Mouse (Mus musculus): ENCODE measurements around the gene Traf5. TPM values are rescaled to one million over a fixed set of nuclear protein-coding genes. Genes with fewer than 3 reads are reported as not detected.
A peak's percentile ranks its signal among the peaks of the same experiment; 100 is the strongest.

The Traf5 gene
- polyA plus RNA-seq, 1 experiment, result 9.7 TPM

- Histone ChIP-seq H3K27me3 (ENCODE audit: control insufficient read depth, insufficient read depth, low read length) (no peaks in the 10 kb centered on the region), H3K4me1 (ENCODE audit: control insufficient read depth, insufficient read depth, insufficient read length, low read length) (no peaks in the 10 kb centered on the region), H3K36me3 (ENCODE audit: control insufficient read depth, insufficient read depth, low read length) (peaks cover 14% of the 10 kb centered on the region), H3K4me3 (ENCODE audit: low read depth, low read length) (no peak overlapping the region), H3K27ac (ENCODE audit: insufficient read depth, low read depth, low read length) (no peak overlapping the region)
- 87% methylated on average over 8 of the region's 8 CpGs for WGBS
- no peak for TF ChIP-seq CTCF (IDR thresholded peaks at IDR 0.05; ENCODE audit: extremely low read depth, insufficient read length, insufficient replicate concordance, low read depth, low read length)
- TF ChIP-seq POLR2A (IDR thresholded peaks at IDR 0.05; ENCODE audit: low read depth, low read length), result no peak
These were observed 95.7 kb downstream of the Traf5 start for GRCm38 (mm10) chr1:191996621-191997185.

DNA sequence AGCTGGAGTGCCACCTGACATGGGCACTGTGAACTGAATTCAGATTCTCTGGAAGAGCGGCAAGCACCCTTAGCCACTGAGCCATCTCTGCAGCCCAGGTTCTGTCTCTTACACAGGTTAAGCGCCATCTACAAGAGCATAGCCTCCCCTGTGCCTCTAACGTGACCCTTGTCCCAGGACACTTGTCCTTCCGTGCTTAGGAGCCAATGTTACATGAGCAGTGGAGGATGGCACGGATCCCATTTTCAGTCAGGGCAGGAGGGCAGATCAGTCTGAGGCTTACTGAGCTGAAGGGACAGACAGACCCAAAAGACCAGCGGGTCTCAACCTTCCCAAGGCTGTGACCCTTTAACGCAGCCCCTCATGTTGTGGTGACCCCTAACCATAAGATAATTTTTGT is 96.4 kb downstream of the Traf5 start:
- Histone ChIP-seq H3K4me1 (ENCODE audit: control insufficient read depth, insufficient read depth, insufficient read length, low read length) (no peaks in the 10 kb centered on the region), H3K4me3 (ENCODE audit: low read depth, low read length) (no peak overlapping the region), H3K27me3 (ENCODE audit: control insufficient read depth, insufficient read depth, low read length) (no peaks in the 10 kb centered on the region), H3K36me3 (ENCODE audit: control insufficient read depth, insufficient read depth, low read length) (peaks cover 10% of the 10 kb centered on the region), H3K27ac (ENCODE audit: insufficient read depth, low read depth, low read length) (no peak overlapping the region)
- 91% methylated on average over 7 of the region's 7 CpGs for WGBS
- TF ChIP-seq POLR2A (IDR thresholded peaks at IDR 0.05; ENCODE audit: low read depth, low read length) (no peak), CTCF (IDR thresholded peaks at IDR 0.05; ENCODE audit: extremely low read depth, insufficient read length, insufficient replicate concordance, low read depth, low read length) (no peak)

GRCm38 (mm10) chr1:191995488-191995887 is 96.9 kb downstream of the Traf5 start:
- Histone ChIP-seq H3K36me3 (ENCODE audit: control insufficient read depth, insufficient read depth, low read length) (peaks cover 8% of the 10 kb centered on the region), H3K27ac (ENCODE audit: insufficient read depth, low read depth, low read length) (no peak overlapping the region), H3K4me1 (ENCODE audit: control insufficient read depth, insufficient read depth, insufficient read length, low read length) (no peaks in the 10 kb centered on the region), H3K27me3 (ENCODE audit: control insufficient read depth, insufficient read depth, low read length) (no peaks in the 10 kb centered on the region), H3K4me3 (ENCODE audit: low read depth, low read length) (no peak overlapping the region)
- TF ChIP-seq POLR2A (IDR thresholded peaks at IDR 0.05; ENCODE audit: low read depth, low read length), result no peak
- TF ChIP-seq CTCF (IDR thresholded peaks at IDR 0.05; ENCODE audit: extremely low read depth, insufficient read length, insufficient replicate concordance, low read depth, low read length), result peak; percentile 66; the same call in 1 of the 2 replicates
- WGBS, result 72% methylated on average over 4 of the region's 4 CpGs

- WGBS, result 76% methylated on average over 5 of the region's 5 CpGs
- H3K36me3 ChIP-seq (ENCODE audit: control insufficient read depth, insufficient read depth, low read length), result peaks cover 4% of the 10 kb centered on the region; the same call in 1 of the 2 replicates
These were observed 97.9 kb downstream of the Traf5 start for GRCm38 (mm10) chr1:191994476-191994875.

DNA sequence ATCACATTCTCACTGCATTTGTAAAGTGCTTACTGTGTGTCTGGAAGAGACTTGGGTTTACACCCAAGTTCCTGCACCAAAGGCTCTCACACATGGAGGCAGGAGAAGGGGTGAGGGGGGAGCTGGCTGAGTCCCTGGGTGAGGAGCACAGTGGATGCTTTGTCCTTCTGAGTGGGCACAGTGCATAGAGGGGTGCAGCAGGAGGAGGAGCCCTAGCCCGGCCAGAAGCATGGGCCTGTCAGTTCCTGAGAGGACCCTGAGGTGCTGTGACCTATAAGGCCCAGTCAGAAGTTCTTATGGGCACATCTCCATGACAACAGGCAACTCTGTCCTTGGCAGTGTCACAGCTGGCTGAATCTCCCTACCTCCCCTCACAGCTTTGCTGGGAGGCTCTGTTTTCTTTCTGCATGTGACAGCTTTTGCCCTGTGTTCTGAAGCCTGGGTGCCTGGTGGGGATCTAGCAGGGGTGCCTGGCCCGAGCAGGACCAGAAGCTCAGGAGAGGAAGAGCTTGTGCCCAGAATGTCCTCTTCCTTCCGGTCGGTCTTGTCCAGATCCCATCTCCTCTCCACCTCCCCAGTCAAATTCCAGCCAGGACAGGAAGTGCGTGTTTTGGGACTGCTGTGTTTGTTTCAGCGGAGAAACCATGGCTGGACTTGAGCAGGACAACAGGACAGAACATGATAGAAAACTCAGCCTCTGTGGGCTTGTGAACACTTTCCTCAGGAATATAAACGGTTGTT is 100.1 kb downstream of the Traf5 start:
- Histone ChIP-seq H3K4me3 (ENCODE audit: low read depth, low read length) (no peak overlapping the region), H3K36me3 (ENCODE audit: control insufficient read depth, insufficient read depth, low read length) (no peaks in the 10 kb centered on the region), H3K27ac (ENCODE audit: insufficient read depth, low read depth, low read length) (peak overlapping the region; percentile 28; the same call in 1 of the 2 replicates), H3K27me3 (ENCODE audit: control insufficient read depth, insufficient read depth, low read length) (no peaks in the 10 kb centered on the region), H3K4me1 (ENCODE audit: control insufficient read depth, insufficient read depth, insufficient read length, low read length) (peaks cover 6% of the 10 kb centered on the region; the same call in 1 of the 2 replicates)
- TF ChIP-seq POLR2A (IDR thresholded peaks at IDR 0.05; ENCODE audit: low read depth, low read length), result no peak
- no peak for TF ChIP-seq CTCF (IDR thresholded peaks at IDR 0.05; ENCODE audit: extremely low read depth, insufficient read length, insufficient replicate concordance, low read depth, low read length)
- WGBS, result 68% methylated on average over 7 of the region's 7 CpGs

More at GRCm38 (mm10) chr1:191994476-191994875, 97.9 kb downstream of the Traf5 start:
- no peak overlapping the region for H3K4me3 ChIP-seq (ENCODE audit: low read depth, low read length)
- H3K27me3 ChIP-seq (ENCODE audit: control insufficient read depth, insufficient read depth, low read length), result no peaks in the 10 kb centered on the region
- H3K27ac ChIP-seq (ENCODE audit: insufficient read depth, low read depth, low read length), result no peak overlapping the region
- no peaks in the 10 kb centered on the region for H3K4me1 ChIP-seq (ENCODE audit: control insufficient read depth, insufficient read depth, insufficient read length, low read length)
- TF ChIP-seq POLR2A (IDR thresholded peaks at IDR 0.05; ENCODE audit: low read depth, low read length) (no peak), CTCF (IDR thresholded peaks at IDR 0.05; ENCODE audit: extremely low read depth, insufficient read length, insufficient replicate concordance, low read depth, low read length) (no peak)

DNA sequence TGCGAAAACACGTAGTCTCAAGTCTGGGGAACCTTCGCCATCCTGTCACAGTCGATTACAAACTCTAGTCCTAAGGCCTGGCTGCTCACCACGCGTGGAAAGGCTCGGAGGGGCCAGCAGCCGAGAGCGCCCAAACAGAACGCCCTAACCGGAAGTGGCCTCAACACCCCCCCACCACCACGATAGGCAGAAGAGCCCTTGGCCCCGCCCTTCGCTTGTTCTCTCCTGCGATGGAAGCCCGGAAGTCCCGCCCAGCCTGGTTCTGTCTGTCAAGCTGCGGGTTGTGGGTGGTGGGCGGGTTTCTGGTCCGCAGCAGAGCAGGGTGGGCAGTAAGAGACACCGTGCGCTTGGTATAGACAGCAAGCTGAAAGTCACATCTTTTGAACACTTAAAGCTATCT is 102.4 kb downstream of the Traf5 start:
- no peaks in the 10 kb centered on the region for H3K27me3 ChIP-seq (ENCODE audit: control insufficient read depth, insufficient read depth, low read length)
- under 1% methylated on average over 22 of the region's 22 CpGs for WGBS
- H3K4me1 ChIP-seq (ENCODE audit: control insufficient read depth, insufficient read depth, insufficient read length, low read length), result peaks cover 9% of the 10 kb centered on the region; the same call in 1 of the 2 replicates
- TF ChIP-seq CTCF (IDR thresholded peaks at IDR 0.05; ENCODE audit: extremely low read depth, insufficient read length, insufficient replicate concordance, low read depth, low read length), result no peak
- TF ChIP-seq POLR2A (IDR thresholded peaks at IDR 0.05; ENCODE audit: low read depth, low read length), result peak; percentile 78
- H3K4me3 ChIP-seq (ENCODE audit: low read depth, low read length), result peak overlapping the region; percentile 70
- H3K27ac ChIP-seq (ENCODE audit: insufficient read depth, low read depth, low read length), result peak overlapping the region; percentile 74
- H3K36me3 ChIP-seq (ENCODE audit: control insufficient read depth, insufficient read depth, low read length), result no peaks in the 10 kb centered on the region

DNA sequence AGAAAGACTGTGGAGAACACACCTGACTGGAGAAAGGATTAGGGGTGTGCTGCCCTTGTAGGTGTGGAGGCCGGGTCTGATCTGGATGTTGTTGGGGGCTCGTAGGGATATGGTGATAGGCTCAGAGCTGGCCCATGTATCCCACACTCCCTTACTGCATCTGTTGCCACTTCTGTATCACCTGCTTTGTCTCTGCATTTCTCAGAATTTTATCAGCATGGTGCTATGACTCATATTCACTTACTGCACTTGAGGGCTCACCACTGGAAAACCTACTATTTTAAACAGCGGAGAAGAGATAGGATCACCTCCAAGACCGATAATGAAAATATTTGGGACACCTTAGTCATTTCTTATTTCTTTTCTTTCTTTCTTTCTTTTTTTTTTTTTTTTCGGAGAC is 103.3 kb downstream of the Traf5 start:
- Histone ChIP-seq H3K4me1 (ENCODE audit: control insufficient read depth, insufficient read depth, insufficient read length, low read length) (peaks cover 9% of the 10 kb centered on the region; the same call in 1 of the 2 replicates), H3K27me3 (ENCODE audit: control insufficient read depth, insufficient read depth, low read length) (no peaks in the 10 kb centered on the region), H3K36me3 (ENCODE audit: control insufficient read depth, insufficient read depth, low read length) (no peaks in the 10 kb centered on the region), H3K27ac (ENCODE audit: insufficient read depth, low read depth, low read length) (no peak overlapping the region), H3K4me3 (ENCODE audit: low read depth, low read length) (no peak overlapping the region)
- WGBS, result 70% methylated on average over 5 of the region's 5 CpGs
- TF ChIP-seq POLR2A (IDR thresholded peaks at IDR 0.05; ENCODE audit: low read depth, low read length) (no peak), CTCF (IDR thresholded peaks at IDR 0.05; ENCODE audit: extremely low read depth, insufficient read length, insufficient replicate concordance, low read depth, low read length) (no peak)
